Mouse (Mus musculus) hindbrain, embryonic 14.5 days (tissue): ENCODE results near the gene Actn1. TPM values are rescaled to one million over a fixed set of nuclear protein-coding genes. Genes with fewer than 3 reads are reported as not detected.

Source experiments
- ATAC-seq: fragments of 200-750 bp; cut with Nextera tagmentation; 2 replicates; pipeline ENCODE4 v1.8.0; 2017; ENCODE audit warnings: moderate number of reproducible peaks, mild to moderate bottlenecking, moderate TSS enrichment, moderate library complexity; ENCODE audit not compliant: low FRiP score
- DNase-seq: peaks from one replicate; pipeline ENCODE4 v3.0.0-alpha.2; 2015; ENCODE audit warnings: low spot score
- H3K27ac ChIP-seq: fragments of 300-500 bp; sonication (generic); 2 replicates; pipeline ENCODE4 v1.5.1; 2014; ENCODE audit warnings: mild to moderate bottlenecking, moderate library complexity
- H3K27me3 ChIP-seq: fragments of 300-500 bp; sonication (generic); 2 replicates; pipeline ENCODE4 v1.6.1; 2014; ENCODE audit warnings: mild to moderate bottlenecking, low read length, mixed read lengths; ENCODE audit not compliant: control insufficient read depth, insufficient read depth
- H3K36me3 ChIP-seq: fragments of 300-500 bp; sonication (generic); replicated peaks from 2 replicates; pipeline ENCODE4 v1.6.1; 2014; ENCODE audit not compliant: control insufficient read depth, insufficient read depth
- H3K4me1 ChIP-seq: fragments of 300-500 bp; sonication (generic); replicated peaks from 2 replicates; pipeline ENCODE4 v1.6.1; 2014; ENCODE audit warnings: antibody characterized with exemption, low read length, mixed read lengths; ENCODE audit not compliant: control insufficient read depth, insufficient read depth
- H3K4me2 ChIP-seq: fragments of 300-500 bp; sonication (generic); replicated peaks from 2 replicates; pipeline ENCODE4 v1.6.1; 2014; ENCODE audit warnings: mild to moderate bottlenecking, moderate library complexity
- H3K4me3 ChIP-seq: fragments of 300-500 bp; sonication (generic); replicated peaks from 2 replicates; pipeline ENCODE4 v1.5.1; 2014; ENCODE audit warnings: mild to moderate bottlenecking, low read length
- H3K9ac ChIP-seq: fragments of 300-500 bp; sonication (generic); 2 replicates; pipeline ENCODE4 v1.6.1; 2014
- H3K9me3 ChIP-seq: fragments of 300-500 bp; sonication (generic); 2 replicates; pipeline ENCODE4 v1.6.1; 2016; ENCODE audit warnings: low read length; ENCODE audit not compliant: control insufficient read depth
- WGBS: fragments of 180-500 bp; shearing (Covaris S2); extraction: QIAGEN DNeasy Blood & Tissue Kit; methylation state at CpG from one replicate; pipeline ENCODE4 v1.1.7; 2014; 5-methylcytosine and 5-hydroxymethylcytosine counted together
- polyA plus RNA-seq: library from polyadenylated mRNA; unstranded; fragments of >200 nt; fragmentation: Nextera tagmentation; extraction: Ambion mirVana; gene quantifications from 2 replicates; pipeline ENCODE4 v1.2.1, GENCODE M21; 2014

The Actn1 gene
- polyA plus RNA-seq, 1 experiment from 2014 or later: 9.9 TPM

DNA sequence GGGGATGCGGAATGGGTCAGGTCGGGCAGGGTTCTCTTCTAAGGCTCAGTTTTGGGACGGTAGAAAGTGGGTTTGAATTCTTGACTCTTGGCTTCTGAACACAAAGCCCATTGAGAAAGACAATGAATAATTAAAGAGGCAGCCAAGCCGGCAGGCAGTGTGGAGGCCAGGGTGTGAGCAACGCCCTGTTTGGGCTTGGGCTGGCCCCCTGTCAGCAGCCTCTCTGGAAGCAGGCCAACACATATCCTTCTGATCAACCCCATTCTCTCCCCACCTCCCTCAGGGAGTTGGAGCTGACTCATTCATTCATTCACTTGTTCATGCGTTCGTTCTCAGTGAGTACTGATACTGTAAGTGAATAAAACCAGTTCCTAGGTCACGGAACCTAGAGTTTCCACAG, 36.7 kb downstream of the Actn1 start:
- H3K27ac ChIP-seq: no peak overlapping the region
- ATAC-seq (peak; percentile 28; the same call in 1 of the 2 replicates), DNase-seq (no peak)
- H3K9me3 ChIP-seq: no peaks in the 10 kb centered on the region
- H3K27me3 ChIP-seq: no peaks in the 10 kb centered on the region
- WGBS: 31% methylated on average over 8 of the region's 8 CpGs
- no peaks in the 10 kb centered on the region for H3K36me3 ChIP-seq
- no peaks in the 10 kb centered on the region; the same call in 1 of the 2 replicates for H3K4me1 ChIP-seq
- no peak overlapping the region for H3K9ac ChIP-seq
- no peak overlapping the region for H3K4me3 ChIP-seq
- H3K4me2 ChIP-seq: no peak overlapping the region

DNA sequence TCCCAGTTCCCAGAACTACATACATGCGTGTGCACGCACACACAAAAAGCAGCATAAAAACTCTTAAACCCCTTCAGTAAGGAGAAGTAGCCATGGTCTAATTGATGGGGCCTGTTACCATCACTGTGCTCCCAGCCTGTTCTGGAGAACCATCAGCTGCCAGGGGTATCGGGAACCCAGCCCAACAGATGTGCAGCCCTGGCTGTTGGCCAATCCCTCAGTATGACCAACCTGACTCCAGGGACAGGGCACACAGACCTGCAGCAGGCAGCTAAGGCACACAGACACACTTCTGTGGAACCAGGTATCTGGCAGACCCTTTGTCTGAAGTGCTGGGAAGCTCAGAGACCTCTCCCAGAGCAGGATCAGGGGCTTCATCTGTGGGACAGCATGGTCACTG, 37.7 kb downstream of the Actn1 start:
- ATAC-seq (no peak), DNase-seq (no peak)
- Histone ChIP-seq H3K9me3 (no peaks in the 10 kb centered on the region), H3K4me1 (no peaks in the 10 kb centered on the region; the same call in 1 of the 2 replicates), H3K9ac (no peak overlapping the region), H3K36me3 (no peaks in the 10 kb centered on the region), H3K27me3 (no peaks in the 10 kb centered on the region), H3K4me3 (no peak overlapping the region), H3K4me2 (no peak overlapping the region), H3K27ac (no peak overlapping the region)
- 91% methylated on average over 3 of the region's 3 CpGs for WGBS

DNA sequence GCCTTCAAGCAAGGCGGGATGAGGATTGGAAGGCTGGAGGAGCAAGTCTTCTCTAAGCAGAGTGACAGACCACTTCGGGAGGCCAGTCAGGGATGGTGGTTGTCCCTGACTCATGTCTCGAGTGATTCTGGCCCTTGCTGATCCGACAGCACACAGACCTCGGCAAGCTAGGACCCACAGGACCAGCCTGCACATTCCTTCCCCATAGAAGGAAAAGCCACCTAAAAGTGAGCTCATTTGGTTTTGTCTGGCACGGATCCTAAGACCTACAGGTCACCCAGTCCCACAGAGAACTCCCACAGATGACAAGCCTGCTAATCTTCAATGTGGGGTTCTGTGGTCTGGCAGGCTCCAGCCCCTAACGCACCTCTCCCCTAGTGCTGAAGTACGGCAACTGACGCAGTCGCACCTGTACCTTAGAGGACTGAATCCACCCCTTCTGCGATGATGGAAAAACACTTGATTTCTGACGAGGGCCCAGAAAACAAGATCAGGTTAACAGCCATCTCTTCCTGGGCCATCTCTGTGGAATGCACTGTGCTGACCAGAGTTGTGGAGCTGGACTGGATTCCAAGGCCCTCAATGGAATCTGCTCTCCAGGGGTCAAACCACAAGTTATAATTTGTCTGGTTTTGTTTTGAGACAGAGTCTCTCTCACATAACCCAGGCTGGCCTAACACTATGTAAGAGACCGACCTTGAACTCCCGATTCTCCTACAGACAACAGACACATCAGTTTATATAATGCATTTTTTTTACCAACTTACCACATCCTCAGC, 39.7 kb downstream of the Actn1 start:
- Histone ChIP-seq H3K4me2 (no peak overlapping the region), H3K9ac (no peak overlapping the region), H3K27me3 (no peaks in the 10 kb centered on the region), H3K4me3 (no peak overlapping the region), H3K9me3 (no peaks in the 10 kb centered on the region), H3K27ac (no peak overlapping the region), H3K36me3 (no peaks in the 10 kb centered on the region), H3K4me1 (0 out of 2 replicates have a peak, but pooled peaks cover 3% of the 10 kb centered on the region)
- ATAC-seq (no peak), DNase-seq (no peak)
- 88% methylated on average over 14 of the region's 14 CpGs for WGBS

DNA sequence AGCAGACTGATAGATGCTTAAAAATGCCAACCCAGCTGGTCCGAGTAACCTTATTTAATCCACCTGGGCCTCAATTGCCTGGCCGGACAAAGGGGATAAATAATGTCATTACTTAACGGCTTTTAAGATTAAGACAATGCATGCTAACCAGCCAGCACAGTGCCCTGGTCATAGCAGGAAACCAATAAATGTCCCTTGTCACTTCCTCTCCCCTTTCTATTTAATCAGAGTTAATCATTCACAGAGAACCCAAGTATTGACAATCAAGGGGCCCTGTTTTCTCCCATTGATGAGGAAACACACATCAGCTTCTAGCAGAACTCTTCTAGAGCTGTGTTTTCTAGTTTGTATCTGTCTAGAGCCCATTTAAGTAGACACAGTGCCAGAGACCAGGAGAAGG, 41.4 kb downstream of the Actn1 start:
- Histone ChIP-seq H3K9ac (no peak overlapping the region), H3K27ac (no peak overlapping the region), H3K4me2 (no peak overlapping the region), H3K9me3 (no peaks in the 10 kb centered on the region), H3K4me3 (no peak overlapping the region), H3K27me3 (no peaks in the 10 kb centered on the region), H3K4me1 (0 out of 2 replicates have a peak, but pooled peaks cover 3% of the 10 kb centered on the region), H3K36me3 (no peaks in the 10 kb centered on the region)
- ATAC-seq: no peak
- WGBS: 79% methylated on average over 3 of the region's 3 CpGs
- DNase-seq: no peak

DNA sequence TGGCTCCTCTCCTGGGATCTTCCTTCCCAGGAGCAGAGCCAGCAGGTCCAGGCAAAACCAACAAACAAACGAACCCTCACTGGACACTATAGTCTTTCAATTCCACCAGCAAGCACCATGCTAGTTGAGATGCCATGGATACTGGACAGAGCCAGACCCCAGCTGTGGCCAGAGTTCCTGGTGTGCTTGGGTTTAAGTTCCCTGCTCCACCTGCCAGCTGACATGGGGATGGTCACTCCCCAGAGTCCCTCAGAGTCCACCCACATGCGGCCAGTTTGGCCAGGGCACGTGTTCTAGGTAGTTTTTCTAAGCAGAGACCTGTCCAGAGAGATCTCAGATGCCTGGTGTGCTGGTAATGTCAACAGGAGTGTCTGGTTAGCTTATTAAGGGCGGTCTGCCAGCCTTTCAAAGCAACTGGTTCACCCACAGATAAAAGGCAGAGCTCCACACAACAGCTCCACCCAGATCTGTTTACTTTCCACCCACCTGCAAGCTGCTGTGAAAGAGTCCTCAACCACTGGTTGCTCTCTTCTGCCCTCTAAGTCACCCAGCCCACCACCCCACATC, 42.0 kb downstream of the Actn1 start:
- DNase-seq: no peak
- Histone ChIP-seq H3K4me2 (no peak overlapping the region), H3K4me1 (0 out of 2 replicates have a peak, but pooled peaks cover 3% of the 10 kb centered on the region), H3K4me3 (no peak overlapping the region), H3K36me3 (no peaks in the 10 kb centered on the region), H3K9ac (no peak overlapping the region), H3K27me3 (no peaks in the 10 kb centered on the region), H3K9me3 (no peaks in the 10 kb centered on the region), H3K27ac (no peak overlapping the region)
- 79% methylated on average over 4 of the region's 4 CpGs for WGBS
- no peak for ATAC-seq

DNA sequence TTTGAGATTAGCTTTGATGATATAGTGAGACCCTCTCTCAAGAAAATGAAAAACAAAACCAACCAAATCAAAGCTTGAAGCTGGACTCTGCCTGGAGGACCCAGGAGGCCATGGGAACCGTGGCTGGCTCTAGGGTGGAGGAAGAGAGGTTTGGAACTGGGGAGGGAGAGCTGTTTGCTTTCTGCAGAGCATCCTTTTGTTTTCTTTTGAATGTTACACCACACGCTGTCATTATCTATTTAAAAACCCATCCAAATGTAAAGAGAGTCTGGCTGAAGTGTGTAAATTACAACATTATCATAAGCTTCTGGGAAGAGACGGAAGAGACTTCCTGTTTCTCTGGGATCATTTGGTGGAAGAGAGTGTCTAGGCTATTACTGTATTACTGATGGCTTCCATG, 43.1 kb downstream of the Actn1 start:
- 56% methylated on average over 3 of the region's 3 CpGs for WGBS
- H3K9ac ChIP-seq: no peak overlapping the region
- 0 out of 2 replicates have a peak, but pooled peaks cover 3% of the 10 kb centered on the region for H3K4me1 ChIP-seq
- H3K4me2 ChIP-seq: no peak overlapping the region
- H3K36me3 ChIP-seq: no peaks in the 10 kb centered on the region
- no peak overlapping the region for H3K4me3 ChIP-seq
- H3K27ac ChIP-seq: no peak overlapping the region
- ATAC-seq: no peak
- no peak for DNase-seq
- no peaks in the 10 kb centered on the region for H3K9me3 ChIP-seq
- H3K27me3 ChIP-seq: no peaks in the 10 kb centered on the region

DNA sequence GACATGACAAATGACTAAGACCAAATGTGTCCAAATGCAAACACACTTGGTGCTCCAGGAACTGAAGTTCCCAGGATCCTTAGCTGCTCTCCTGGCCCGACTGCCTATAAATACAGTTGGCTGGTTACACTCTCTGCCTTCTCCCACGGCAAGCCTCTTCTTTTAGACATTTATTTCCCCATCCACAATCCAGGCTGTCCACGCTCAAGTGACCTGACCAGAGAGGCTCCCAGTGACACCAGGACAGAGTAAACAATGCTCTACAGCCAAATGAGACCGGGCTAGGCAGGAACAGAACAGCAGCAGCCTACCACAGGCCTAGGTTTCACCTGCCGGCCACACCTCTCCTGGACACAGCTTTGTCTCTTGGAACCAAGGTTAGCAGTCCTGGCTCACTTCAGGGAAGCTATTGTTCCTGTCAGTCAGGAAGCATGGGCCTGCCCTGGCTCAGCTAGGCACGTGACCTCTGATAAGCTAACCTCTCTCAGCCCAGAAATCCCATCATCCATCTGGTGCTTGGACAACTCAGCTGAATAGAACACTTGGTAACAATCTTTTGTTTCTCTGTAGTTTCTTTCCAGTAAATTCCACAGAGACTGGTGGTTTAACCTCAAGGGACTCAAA, 43.8 kb downstream of the Actn1 start:
- Histone ChIP-seq H3K27ac (no peak overlapping the region), H3K9me3 (no peaks in the 10 kb centered on the region), H3K27me3 (no peaks in the 10 kb centered on the region), H3K4me2 (no peak overlapping the region), H3K4me3 (no peak overlapping the region), H3K36me3 (no peaks in the 10 kb centered on the region), H3K9ac (no peak overlapping the region), H3K4me1 (0 out of 2 replicates have a peak, but pooled peaks cover 3% of the 10 kb centered on the region)
- WGBS: 67% methylated on average over 6 of the region's 6 CpGs
- DNase-seq: no peak
- ATAC-seq: no peak

DNA sequence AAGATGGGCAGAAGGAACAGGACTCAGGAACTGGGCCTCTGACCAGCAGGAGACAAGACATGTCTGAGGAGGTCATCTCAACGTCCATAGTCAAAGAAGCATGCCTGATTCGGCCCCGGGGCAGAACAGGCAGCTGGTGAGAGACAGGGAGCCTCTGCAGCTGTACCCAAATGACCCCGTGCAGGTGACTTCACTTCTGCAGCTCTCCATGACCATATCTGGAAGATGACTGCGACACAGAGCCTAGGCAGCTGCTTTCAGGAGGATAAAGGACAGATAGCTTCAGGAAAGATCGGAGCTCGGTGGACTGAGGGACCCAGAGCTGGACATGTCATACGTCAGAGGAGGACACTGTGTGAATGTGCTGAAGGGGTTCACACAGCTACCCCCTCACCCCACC, 46.4 kb downstream of the Actn1 start:
- DNase-seq: no peak
- 86% methylated on average over 8 of the region's 8 CpGs for WGBS

DNA sequence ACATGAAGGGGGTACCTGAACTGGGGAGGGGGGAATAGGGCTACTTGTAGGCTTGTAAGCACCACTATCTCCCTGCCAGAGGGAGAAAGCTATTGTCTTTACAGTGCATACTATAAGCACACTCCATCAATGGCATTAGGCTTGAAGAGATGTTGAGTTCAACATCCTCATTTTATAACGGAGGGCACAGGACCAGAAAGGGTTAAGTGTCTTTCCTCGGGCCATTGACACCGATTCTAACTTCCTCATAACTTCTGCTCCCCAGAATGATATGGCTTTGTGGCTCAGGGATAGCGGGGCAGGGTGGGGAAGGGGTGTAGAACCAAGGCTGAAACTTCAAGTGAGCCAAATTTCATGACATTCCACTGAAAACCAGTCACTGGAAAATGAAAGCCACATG, 46.9 kb downstream of the Actn1 start:
- Histone ChIP-seq H3K4me1 (0 out of 2 replicates have a peak, but pooled peaks cover 3% of the 10 kb centered on the region), H3K4me2 (no peak overlapping the region), H3K27me3 (no peaks in the 10 kb centered on the region), H3K9ac (no peak overlapping the region), H3K9me3 (no peaks in the 10 kb centered on the region), H3K4me3 (no peak overlapping the region), H3K27ac (no peak overlapping the region), H3K36me3 (no peaks in the 10 kb centered on the region)
- 79% methylated on average over 4 of the region's 4 CpGs for WGBS
- ATAC-seq (no peak), DNase-seq (no peak)

More for the DNA sequence above, 46.4 kb downstream of the Actn1 start:
- Histone ChIP-seq H3K4me3 (no peak overlapping the region), H3K27me3 (no peaks in the 10 kb centered on the region), H3K4me2 (no peak overlapping the region), H3K9ac (no peak overlapping the region), H3K27ac (no peak overlapping the region), H3K36me3 (no peaks in the 10 kb centered on the region), H3K4me1 (0 out of 2 replicates have a peak, but pooled peaks cover 3% of the 10 kb centered on the region), H3K9me3 (no peaks in the 10 kb centered on the region)
- no peak for ATAC-seq
